Mouse (Mus musculus) heart, adult 11 months (tissue): ENCODE measurements at regions not wholly inside any gene's neighbourhood (a gene's known extent, or its start where the extent isn't known, plus 50 kb on each side); places are given as distances from the start of the nearest gene placed in this dataset.

ENCODE experiments used
- DNase-seq: peaks from one replicate; pipeline ENCODE4 v3.0.0; 2022

DNA sequence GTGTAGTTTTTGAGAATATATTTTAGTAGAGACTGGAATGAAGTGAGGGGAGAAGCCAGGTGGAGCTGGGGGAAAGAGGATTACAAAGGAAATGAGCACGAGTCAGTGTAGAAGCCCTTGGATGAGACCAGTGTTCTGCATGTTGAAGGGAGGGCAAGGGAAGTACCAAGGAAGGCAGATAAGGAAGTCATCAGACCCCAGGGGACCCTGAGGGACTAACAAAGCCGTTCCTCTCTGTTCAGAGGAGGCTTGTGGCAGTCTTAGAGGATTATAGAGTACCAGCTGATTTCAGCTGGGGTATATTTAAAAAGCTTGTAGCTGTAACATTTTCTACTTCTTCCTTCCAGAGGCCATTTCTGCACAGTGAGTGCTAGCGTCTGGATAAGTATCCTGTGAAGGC lies 56.7 kb upstream of the Igsf9b start:
- peak; percentile 28 for DNase-seq

DNA sequence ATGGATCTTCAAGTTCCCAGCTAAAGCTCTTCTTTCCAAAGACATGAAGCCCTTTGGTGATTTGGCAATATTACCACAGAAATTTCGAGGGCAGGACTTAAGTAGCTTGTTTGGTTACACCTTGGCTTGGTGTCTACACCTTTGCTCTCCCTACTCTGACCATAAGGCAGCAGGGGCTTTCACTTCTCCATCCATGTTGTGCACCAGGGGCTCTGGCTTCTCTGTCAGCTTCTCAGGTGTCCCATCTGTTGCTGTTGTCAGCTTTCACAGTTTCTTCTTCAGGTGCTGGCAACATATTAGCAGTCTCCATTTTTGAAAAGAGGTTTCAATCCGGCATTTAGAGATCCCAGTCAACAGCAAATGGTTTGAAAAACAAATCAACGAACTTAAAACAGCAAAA lies 58.1 kb upstream of the Igsf9b start:
- peak; percentile 35 for DNase-seq

DNA sequence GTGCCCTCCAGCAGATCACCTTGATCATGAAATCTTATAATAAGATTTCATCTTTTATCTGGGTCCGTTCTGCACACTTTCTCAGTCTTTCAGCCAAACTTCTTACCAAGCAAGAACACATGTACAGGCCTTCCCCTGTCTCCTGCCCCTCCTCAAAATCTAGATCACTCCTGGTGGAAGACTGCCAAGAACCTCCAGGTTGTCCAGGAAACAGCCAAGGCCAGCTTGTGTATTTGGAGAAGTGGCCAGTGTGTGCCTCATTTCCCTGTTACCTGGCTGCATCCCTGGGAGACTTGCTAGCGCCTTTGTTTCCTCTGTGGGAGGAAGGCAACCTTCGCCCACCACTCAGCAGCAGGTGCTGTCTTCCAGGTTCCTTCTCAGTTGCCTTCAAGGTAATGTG lies 58.5 kb upstream of the Igsf9b start:
- DNase-seq, result peak; percentile 52

DNA sequence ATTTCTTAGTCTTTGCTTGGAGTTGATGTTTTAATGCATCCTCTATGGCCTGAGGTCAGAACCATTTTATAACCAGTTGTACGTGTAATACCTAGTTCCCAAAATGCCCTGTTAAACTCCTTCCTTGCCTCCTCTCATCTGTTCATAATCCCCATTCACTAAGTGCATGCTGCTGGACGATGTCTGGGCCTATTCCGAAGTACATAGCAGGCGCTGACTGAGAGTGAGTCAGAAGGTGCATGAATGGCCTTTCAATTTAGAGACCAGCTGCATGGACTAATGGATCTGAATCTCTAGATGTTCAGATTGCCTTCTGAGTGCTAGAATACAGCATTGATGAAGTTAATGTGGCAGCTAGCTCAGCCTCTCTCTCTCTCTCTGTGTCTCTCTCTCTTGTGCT lies 66.3 kb upstream of the Igsf9b start:
- DNase-seq, result peak; percentile 48

DNA sequence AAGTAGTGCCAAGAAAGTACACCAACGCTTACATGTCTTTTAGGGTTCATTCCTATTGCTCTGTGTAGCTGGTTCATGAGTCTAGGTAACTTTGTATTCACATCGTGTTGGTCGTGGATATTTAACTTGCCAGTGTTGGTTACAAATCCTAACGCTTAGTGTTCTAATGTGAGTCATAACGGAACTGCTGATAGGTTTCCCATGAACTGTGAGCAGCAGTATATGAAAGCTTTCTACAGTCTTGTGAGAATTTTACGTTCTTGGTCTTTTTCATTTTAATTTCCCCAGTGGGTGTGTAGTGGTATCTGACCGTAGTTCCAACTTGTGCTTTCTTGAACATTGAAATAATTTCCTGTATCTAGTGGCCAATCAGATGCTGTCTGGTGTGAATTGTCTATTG lies 71.5 kb upstream of the Igsf9b start:
- no peak for DNase-seq

DNA sequence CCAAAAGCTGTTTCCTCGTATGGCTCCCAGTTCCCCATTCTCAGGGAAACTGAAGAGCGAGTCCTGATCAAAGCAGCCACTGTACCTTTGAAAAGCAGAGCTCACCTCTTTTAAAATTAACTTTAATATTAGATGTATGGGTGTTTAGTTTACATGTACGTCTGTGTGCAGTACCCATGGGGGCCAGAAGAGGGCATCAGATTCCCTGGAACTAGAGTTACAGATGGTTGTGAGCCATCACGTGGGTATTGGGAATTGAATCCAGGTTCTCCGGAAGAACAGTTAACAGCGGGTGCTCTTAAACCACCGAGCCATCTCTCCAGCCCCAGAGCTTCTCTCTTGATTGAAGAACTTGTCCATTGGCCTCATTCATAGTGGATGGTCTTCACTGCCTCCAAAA lies 66.0 kb upstream of the Jam3 start:
- DNase-seq, result peak; percentile 64

DNA sequence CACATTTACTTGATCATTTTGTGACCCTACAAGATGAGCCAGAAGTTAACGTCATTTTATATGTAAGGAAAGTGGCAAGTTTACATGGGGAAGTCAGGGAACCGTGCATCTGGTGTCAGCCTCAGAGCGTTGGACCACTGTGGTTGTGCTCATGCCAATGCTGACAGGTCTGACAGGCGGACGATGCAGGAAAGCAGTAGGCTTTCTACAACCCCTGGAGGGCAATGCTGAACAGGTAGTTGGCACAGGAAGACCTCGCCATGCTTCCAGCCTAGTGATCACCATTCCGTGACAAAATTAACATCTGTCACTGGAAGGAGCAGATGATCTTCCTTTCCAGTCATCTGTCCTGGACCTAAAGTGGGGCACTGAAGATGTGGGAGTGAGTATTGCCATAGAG lies 60.8 kb upstream of the Jam3 start:
- no peak for DNase-seq

DNA sequence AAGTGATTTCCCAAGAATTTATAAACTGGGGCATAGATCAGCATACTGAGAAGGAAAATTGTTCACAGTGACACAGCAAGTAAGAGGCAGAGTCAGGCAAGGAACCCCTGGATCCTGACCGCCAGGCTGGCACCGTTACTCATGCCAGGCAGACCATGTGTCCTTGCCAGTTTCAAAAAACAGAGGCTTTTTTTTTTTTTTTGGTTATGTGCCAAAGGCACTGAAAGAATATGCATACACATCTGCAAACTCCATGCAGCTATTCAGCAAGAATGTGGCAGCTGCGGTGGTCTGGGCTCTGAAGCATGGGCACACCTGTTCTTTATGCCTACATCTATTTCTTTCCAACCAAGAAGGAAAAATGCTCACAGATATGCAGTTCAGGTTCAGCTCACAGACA lies 58.8 kb upstream of the Jam3 start:
- no peak for DNase-seq

DNA sequence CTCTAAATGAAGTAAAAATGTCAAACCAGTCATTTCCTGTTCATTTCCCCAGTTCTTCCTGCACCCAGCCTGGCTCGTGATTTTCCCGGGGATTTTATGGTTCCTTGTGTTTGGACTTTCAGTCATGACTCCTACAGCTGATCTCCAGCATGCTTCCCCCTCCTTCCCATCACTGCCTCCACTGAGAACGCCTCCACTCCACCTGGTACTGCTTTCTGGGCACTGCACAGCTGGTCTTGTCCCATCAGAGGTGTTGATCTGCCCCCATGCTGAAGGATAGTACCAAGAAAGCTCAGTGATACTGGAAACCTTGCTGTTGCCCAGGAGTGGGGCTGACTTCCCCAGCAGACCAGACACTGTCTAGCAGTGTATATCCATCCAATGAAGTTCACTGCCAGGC lies 53.6 kb upstream of the Jam3 start:
- no peak for DNase-seq
